Comparison of ENCODE assay signal across 18 mouse cellular contexts in genomic region chr2:28397417-28398119, GRCm38 (mm10). TPM values are rescaled to one million over a fixed set of nuclear protein-coding genes. Genes with fewer than 3 reads are reported as not detected.
DNase-seq lines count a peak whose midpoint lies in the region; ATAC-seq lines count a peak whose summit lies in the region.
"Had no signal": no experiment of that assay in that cellular context is flagged by ENCODE, and none has a peak within 500 bp of the region (broad histone marks: within the 10 kb centered on the region; RNA-seq: fewer than 3 reads in every experiment).

No protein-coding gene starts in this region.

- H3K36me3 ChIP-seq in forebrain, embryonic 12.5 days (replicated peaks) = no peaks in the 10 kb centered on the region
- no peaks in the 10 kb centered on the region for H3K36me3 ChIP-seq in forebrain, embryonic 10.5 days (replicated peaks)
- no peaks in the 10 kb centered on the region for H3K36me3 ChIP-seq in forebrain, embryonic 15.5 days
- H3K36me3 ChIP-seq in macrophage (ENCODE audit: inconsistent target) = no peaks in the 10 kb centered on the region
- H3K36me3 ChIP-seq: embryonic facial prominence, embryonic 10.5 days; heart, embryonic 12.5 days; intestine, embryonic 15.5 days had no signal

- no peaks in the 10 kb centered on the region; the same call in 1 of the 2 replicates for H3K27me3 ChIP-seq in forebrain, embryonic 12.5 days
- H3K27me3 ChIP-seq in forebrain, embryonic 10.5 days (ENCODE audit: poor library complexity, severe bottlenecking) = no peaks in the 10 kb centered on the region
- H3K27me3 ChIP-seq in forebrain, embryonic 15.5 days = no peaks in the 10 kb centered on the region
- H3K27me3 ChIP-seq: intestine, embryonic 15.5 days had no signal

- H3K27ac ChIP-seq in forebrain, embryonic 12.5 days = peak overlapping the region; percentile 48; the same call in 1 of the 2 replicates
- H3K27ac ChIP-seq in forebrain, embryonic 10.5 days = no peak overlapping the region
- H3K27ac ChIP-seq in forebrain, embryonic 15.5 days (replicated peaks) = 0 out of 2 replicates have a peak overlapping the region, but pooled peaks have one; percentile 9
- peak overlapping the region; percentile 65 for H3K27ac ChIP-seq in macrophage
- H3K27ac ChIP-seq: embryonic facial prominence, embryonic 10.5 days; intestine, embryonic 15.5 days had no signal

- H3K9me3 ChIP-seq in forebrain, embryonic 12.5 days = no peaks in the 10 kb centered on the region
- no peaks in the 10 kb centered on the region for H3K9me3 ChIP-seq in forebrain, embryonic 10.5 days
- no peaks in the 10 kb centered on the region for H3K9me3 ChIP-seq in forebrain, embryonic 15.5 days
- H3K9me3 ChIP-seq: embryonic facial prominence, embryonic 10.5 days; heart, embryonic 12.5 days; intestine, embryonic 15.5 days had no signal

- no peak for ATAC-seq in forebrain, embryonic 12.5 days (ENCODE audit: low FRiP score)
- ATAC-seq in forebrain, embryonic 15.5 days (replicated peaks) = no peak
- ATAC-seq: activated CD4-positive, CD25-positive, alpha-beta regulatory T cell, adult 4 months; intestine, embryonic 15.5 days; liver, postnatal 0 days had no signal

- no peaks in the 10 kb centered on the region for H3K79me2 ChIP-seq in macrophage (ENCODE audit: inconsistent target)

- peaks cover 4% of the 10 kb centered on the region for H3K4me1 ChIP-seq in forebrain, embryonic 12.5 days
- peaks cover 7% of the 10 kb centered on the region for H3K4me1 ChIP-seq in forebrain, embryonic 10.5 days
- H3K4me1 ChIP-seq in forebrain, embryonic 15.5 days = peaks cover 11% of the 10 kb centered on the region; the same call in 1 of the 2 replicates
- H3K4me1 ChIP-seq: heart, embryonic 12.5 days; intestine, embryonic 15.5 days had no signal

- DNase-seq in forebrain, embryonic 10.5 days (ENCODE audit: extremely low spot score, low spot score) = no peak
- DNase-seq in A20 (ENCODE audit: low read depth, low spot score) = peak; percentile 48
- no peak for DNase-seq in T-cell, adult 2 months (ENCODE audit: low spot score)
- DNase-seq in right cerebral cortex, adult 18-20 months = no peak
- no peak for DNase-seq in kidney, postnatal 25 days
- DNase-seq: adrenal gland, postnatal 25 days; cerebellum, postnatal 25 days; liver; liver, postnatal 0 days; lung, postnatal 14 days; thymus, adult 18-20 months had no signal

- no peak overlapping the region for H3K4me3 ChIP-seq in forebrain, embryonic 12.5 days (replicated peaks)
- H3K4me3 ChIP-seq in forebrain, embryonic 10.5 days = no peak overlapping the region
- H3K4me3 ChIP-seq in forebrain, embryonic 15.5 days = no peak overlapping the region
- H3K4me3 ChIP-seq in macrophage (ENCODE audit: inconsistent target) = no peak overlapping the region
- H3K4me3 ChIP-seq: embryonic facial prominence, embryonic 10.5 days; heart, embryonic 12.5 days; intestine, embryonic 15.5 days had no signal

- H3K9ac ChIP-seq in forebrain, embryonic 12.5 days = no peak overlapping the region
- H3K9ac ChIP-seq in forebrain, embryonic 15.5 days (replicated peaks) = no peak overlapping the region
- H3K9ac ChIP-seq: heart, embryonic 12.5 days; intestine, embryonic 15.5 days; liver, postnatal 0 days had no signal

- WGBS in forebrain, embryonic 12.5 days = 45% methylated on average over 4 of the region's 4 CpGs
- 60% methylated on average over 4 of the region's 4 CpGs for WGBS in forebrain, embryonic 10.5 days
- 27% methylated on average over 4 of the region's 4 CpGs for WGBS in forebrain, embryonic 15.5 days
- 86% methylated on average over 4 of the region's 4 CpGs for WGBS in macrophage (ENCODE audit: missing documents)

- H3K4me2 ChIP-seq in forebrain, embryonic 12.5 days = no peak overlapping the region
- no peak overlapping the region for H3K4me2 ChIP-seq in forebrain, embryonic 15.5 days (replicated peaks)
- H3K4me2 ChIP-seq: heart, embryonic 12.5 days; intestine, embryonic 15.5 days had no signal

RNA-seq across cellular contexts. Expression of gene Ppp1r26, which starts 49.0 kb away (rescaled TPM):
- polyA plus RNA-seq in forebrain, embryonic 12.5 days (2016; fragmentation: Nextera tagmentation; extraction: Ambion mirVana) = 9.2 and 9.6 TPM in 2 replicates
- 5.8 and 6.1 TPM in 2 replicates for polyA plus RNA-seq in forebrain, embryonic 10.5 days (2016; fragmentation: Nextera tagmentation; extraction: Ambion mirVana)
- 8.6 and 9.3 TPM in 2 replicates for polyA plus RNA-seq in forebrain, embryonic 15.5 days (2015; fragmentation: Nextera tagmentation; extraction: Ambion mirVana)
- 1 to 10 TPM in 3 of 26 experiments, under 1 TPM in 15, not detected in 8; 0.20 to 1.5 (median 0.57) TPM for total RNA-seq in macrophage (2018; cell fraction: chromatin; rRNA removed)
- under 1 TPM; 0.03 to 0.61 (median 0.17) TPM for total RNA-seq in macrophage (2018; cell fraction: cytosol; rRNA removed)
- under 1 TPM in 24 of 26 experiments, not detected in 2; 0.12 to 0.72 (median 0.37) TPM for total RNA-seq in macrophage (2018; cell fraction: nucleus; rRNA removed)
- polyA plus RNA-seq in macrophage (2018) = 0.14 to 0.25 TPM (median 0.14 TPM) in 3 replicates
